Mouse (Mus musculus): Measurements from ENCODE around the gene Aph1a. TPM values are rescaled to one million over a fixed set of nuclear protein-coding genes. Genes with fewer than 3 reads are reported as not detected.
A peak's percentile ranks its signal among the peaks of the same experiment; 100 is the strongest.

The Aph1a gene
- polyA plus RNA-seq, 1 experiment from 2014 or later = 35.8 TPM

DNA sequence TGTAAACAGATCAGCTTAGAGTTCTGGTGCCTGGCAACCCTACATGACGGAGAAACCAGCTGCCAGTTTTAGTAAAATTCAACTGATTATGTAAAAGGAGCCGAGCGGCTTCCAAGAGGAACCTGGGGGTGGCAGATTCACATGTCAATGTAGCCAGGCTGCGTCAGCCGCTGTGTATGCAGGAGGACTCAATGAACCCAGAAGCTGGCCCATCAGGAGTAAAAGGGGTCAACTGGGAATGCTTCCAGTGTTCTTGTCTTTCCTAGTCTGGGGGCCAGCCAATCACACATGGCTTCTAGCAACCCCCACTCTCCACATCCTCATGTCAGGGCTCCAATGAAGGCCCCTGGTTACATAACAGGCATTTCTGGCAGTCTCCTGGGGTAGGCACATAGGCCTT lies 28.7 kb upstream of the Aph1a start:
- WGBS = 83% methylated on average over 5 of the region's 5 CpGs
- Histone ChIP-seq H3K4me2 (no peak overlapping the region), H3K36me3 (peaks cover 35% of the 10 kb centered on the region; the same call in 1 of the 2 replicates), H3K27me3 (no peaks in the 10 kb centered on the region), H3K4me3 (no peak overlapping the region), H3K9ac (no peak overlapping the region), H3K9me3 (replicated peaks) (no peaks in the 10 kb centered on the region), H3K27ac (no peak overlapping the region), H3K4me1 (replicated peaks) (no peaks in the 10 kb centered on the region)
- no peak for ATAC-seq (replicated peaks; ENCODE audit: insufficient number of reproducible peaks, insufficient read depth, low FRiP score, low read depth)

- Histone ChIP-seq H3K4me3 (no peak overlapping the region), H3K4me2 (no peak overlapping the region), H3K27me3 (no peaks in the 10 kb centered on the region), H3K9me3 (replicated peaks) (no peaks in the 10 kb centered on the region), H3K27ac (no peak overlapping the region), H3K36me3 (peaks cover 35% of the 10 kb centered on the region; the same call in 1 of the 2 replicates), H3K4me1 (replicated peaks) (peaks cover 3% of the 10 kb centered on the region; the same call in 1 of the 2 replicates), H3K9ac (no peak overlapping the region)
- ATAC-seq (replicated peaks; ENCODE audit: insufficient number of reproducible peaks, insufficient read depth, low FRiP score, low read depth) = no peak
- 90% methylated on average over 20 of the region's 20 CpGs for WGBS
Observed at GRCm38 (mm10) chr3:95865571-95865970, 28.2 kb upstream of the Aph1a start.

DNA sequence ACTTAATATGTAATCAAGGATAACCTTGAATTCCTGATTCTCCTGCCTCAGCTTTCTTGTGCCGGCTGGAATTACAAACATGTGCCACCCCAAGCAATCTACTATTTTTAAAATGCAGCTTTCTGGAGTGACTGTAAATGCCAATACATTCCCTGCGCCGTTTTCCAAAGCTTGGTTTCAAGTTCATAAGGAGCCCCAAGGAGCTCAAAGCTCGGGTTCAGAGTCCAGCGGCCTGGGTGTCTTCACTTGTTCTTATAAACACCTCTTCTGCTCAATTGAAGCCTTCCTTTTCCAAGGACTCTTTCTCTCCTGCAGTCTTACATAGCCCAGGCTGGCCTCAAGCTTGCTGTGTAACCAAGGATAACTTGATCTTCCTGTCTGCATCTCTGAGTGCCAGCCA lies 27.7 kb upstream of the Aph1a start:
- peaks cover 5% of the 10 kb centered on the region; the same call in 1 of the 2 replicates for H3K4me1 ChIP-seq (replicated peaks)
- no peaks in the 10 kb centered on the region for H3K27me3 ChIP-seq
- no peak overlapping the region for H3K27ac ChIP-seq
- no peak overlapping the region for H3K4me3 ChIP-seq
- H3K36me3 ChIP-seq = peaks cover 35% of the 10 kb centered on the region; the same call in 1 of the 2 replicates
- no peak overlapping the region for H3K9ac ChIP-seq
- WGBS = 87% methylated on average over 5 of the region's 5 CpGs
- H3K9me3 ChIP-seq (replicated peaks) = no peaks in the 10 kb centered on the region
- no peak for ATAC-seq (replicated peaks; ENCODE audit: insufficient number of reproducible peaks, insufficient read depth, low FRiP score, low read depth)
- H3K4me2 ChIP-seq = no peak overlapping the region

DNA sequence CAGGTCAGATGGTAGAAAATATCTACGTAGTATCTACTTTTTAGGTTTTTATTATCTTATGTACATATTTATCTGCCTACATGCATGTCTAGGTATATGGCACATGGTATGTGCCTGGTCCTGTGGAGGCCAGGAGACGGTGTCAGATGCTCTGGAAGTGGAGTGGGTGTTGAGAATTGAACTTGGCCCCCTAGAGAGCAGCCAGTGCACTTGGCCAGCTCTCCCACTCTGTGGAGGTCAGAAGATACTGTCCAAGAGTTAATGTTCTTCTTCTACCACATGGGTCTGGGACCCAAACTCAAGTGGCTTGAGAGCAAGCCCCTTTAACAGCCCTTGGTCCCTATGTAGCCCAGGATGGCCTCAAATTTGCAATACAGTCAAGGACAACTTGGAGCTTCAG lies 26.4 kb upstream of the Aph1a start:
- Histone ChIP-seq H3K4me3 (no peak overlapping the region), H3K27me3 (no peaks in the 10 kb centered on the region), H3K36me3 (peaks cover 35% of the 10 kb centered on the region; the same call in 1 of the 2 replicates), H3K9me3 (replicated peaks) (no peaks in the 10 kb centered on the region), H3K4me2 (no peak overlapping the region), H3K4me1 (replicated peaks) (peaks cover 9% of the 10 kb centered on the region), H3K9ac (no peak overlapping the region), H3K27ac (no peak overlapping the region)
- ATAC-seq (replicated peaks; ENCODE audit: insufficient number of reproducible peaks, insufficient read depth, low FRiP score, low read depth) = no peak
- WGBS = 79% methylated on average over 2 of the region's 2 CpGs

DNA sequence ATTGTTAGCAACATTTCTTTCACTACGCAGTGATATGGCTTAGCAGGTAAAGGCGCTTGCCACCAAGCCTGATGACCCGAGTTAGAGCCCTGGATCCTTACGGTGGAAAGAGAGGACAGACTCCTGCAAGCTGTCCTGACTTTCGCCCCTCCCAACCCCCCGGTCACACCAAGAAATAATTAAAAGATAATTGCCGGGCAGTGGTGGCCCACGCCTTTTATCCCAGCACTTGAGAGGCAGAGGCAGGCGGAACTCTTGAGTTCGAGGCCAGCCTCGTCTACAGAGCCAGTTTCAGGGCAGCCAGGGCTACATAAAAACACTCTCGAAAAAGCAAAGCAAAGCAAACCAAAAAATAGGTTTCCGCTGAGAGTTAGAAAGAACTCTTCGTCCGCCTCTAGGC lies 22.8 kb upstream of the Aph1a start:
- Histone ChIP-seq H3K4me3 (peak overlapping the region; percentile 72), H3K4me1 (replicated peaks) (peaks cover 10% of the 10 kb centered on the region), H3K27me3 (no peaks in the 10 kb centered on the region), H3K9ac (peak overlapping the region; percentile 82), H3K27ac (peak overlapping the region; percentile 95), H3K4me2 (peak overlapping the region; percentile 64), H3K36me3 (peaks cover 17% of the 10 kb centered on the region; the same call in 1 of the 2 replicates), H3K9me3 (replicated peaks) (no peaks in the 10 kb centered on the region)
- ATAC-seq (replicated peaks; ENCODE audit: insufficient number of reproducible peaks, insufficient read depth, low FRiP score, low read depth) = no peak
- WGBS = 4% methylated on average over 15 of the region's 15 CpGs

GRCm38 (mm10) chr3:95871392-95871867 lies 22.3 kb upstream of the Aph1a start, which contains the start of gene Mrps21:
Gene Mrps21, minus strand, starts transcription at chr3:95871519.
- Histone ChIP-seq H3K27ac (peak within 1 kb of the TSS; percentile 95), H3K4me1 (replicated peaks) (peaks cover 10% of the 10 kb centered on the region), H3K9ac (peak within 1 kb of the TSS; percentile 82), H3K36me3 (peaks cover 17% of the 10 kb centered on the region; the same call in 1 of the 2 replicates), H3K4me2 (peak within 1 kb of the TSS; percentile 64), H3K4me3 (peak within 1 kb of the TSS; percentile 72), H3K9me3 (replicated peaks) (no peaks in the 10 kb centered on the region), H3K27me3 (no peaks in the 10 kb centered on the region)
- peak; percentile 94 for ATAC-seq (replicated peaks; ENCODE audit: insufficient number of reproducible peaks, insufficient read depth, low FRiP score, low read depth)
- under 1% methylated on average over 33 of the region's 33 CpGs for WGBS

DNA sequence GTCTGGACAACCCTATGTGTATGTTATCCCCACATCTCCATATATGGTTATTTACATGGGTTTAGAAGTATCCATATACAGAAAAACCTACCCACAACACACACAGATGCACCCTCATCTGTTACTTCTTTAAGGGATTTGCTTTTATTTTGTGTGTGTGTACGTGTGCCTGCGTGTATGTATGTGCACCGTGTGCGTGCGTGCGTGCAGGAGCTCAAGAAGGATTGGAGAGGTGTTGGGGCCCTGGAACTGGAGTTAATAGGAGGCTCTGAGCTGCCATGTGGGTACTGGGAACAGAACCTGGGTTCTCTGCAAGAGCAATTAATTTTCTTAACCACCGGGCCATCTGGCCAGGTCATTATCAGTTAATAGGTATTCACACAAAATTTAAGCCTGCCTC lies 21.7 kb upstream of the Aph1a start:
- H3K27me3 ChIP-seq = no peaks in the 10 kb centered on the region
- WGBS = 48% methylated on average over 7 of the region's 7 CpGs

GRCm38 (mm10) chr3:95879063-95879462 lies 14.7 kb upstream of the Aph1a start:
- H3K4me2 ChIP-seq = no peak overlapping the region
- ATAC-seq (replicated peaks; ENCODE audit: insufficient number of reproducible peaks, insufficient read depth, low FRiP score, low read depth) = no peak
- no peaks in the 10 kb centered on the region for H3K9me3 ChIP-seq (replicated peaks)
- H3K9ac ChIP-seq = no peak overlapping the region
- no peak overlapping the region for H3K27ac ChIP-seq
- WGBS = 85% methylated on average over 4 of the region's 4 CpGs
- peaks cover 17% of the 10 kb centered on the region for H3K4me1 ChIP-seq (replicated peaks)
- H3K36me3 ChIP-seq = 0 out of 2 replicates have a peak, but pooled peaks cover 1% of the 10 kb centered on the region
- H3K27me3 ChIP-seq = no peaks in the 10 kb centered on the region
- H3K4me3 ChIP-seq = no peak overlapping the region

More for the DNA sequence above, 21.7 kb upstream of the Aph1a start:
- Histone ChIP-seq H3K36me3 (peaks cover 17% of the 10 kb centered on the region; the same call in 1 of the 2 replicates), H3K4me3 (peak overlapping the region; percentile 72), H3K4me2 (peak overlapping the region; percentile 64), H3K9ac (peak overlapping the region; percentile 82), H3K27ac (peak overlapping the region; percentile 95), H3K9me3 (replicated peaks) (no peaks in the 10 kb centered on the region), H3K4me1 (replicated peaks) (peaks cover 10% of the 10 kb centered on the region)
- ATAC-seq (replicated peaks; ENCODE audit: insufficient number of reproducible peaks, insufficient read depth, low FRiP score, low read depth) = no peak

- Histone ChIP-seq H3K4me1 (replicated peaks) (peaks cover 17% of the 10 kb centered on the region), H3K9me3 (replicated peaks) (no peaks in the 10 kb centered on the region), H3K27ac (peak within 1 kb of the TSS; percentile 52), H3K4me2 (peak within 1 kb of the TSS; percentile 99), H3K27me3 (no peaks in the 10 kb centered on the region), H3K9ac (peak within 1 kb of the TSS; percentile 43), H3K36me3 (peaks cover 12% of the 10 kb centered on the region; the same call in 1 of the 2 replicates), H3K4me3 (peak within 1 kb of the TSS; percentile 56)
- peak; percentile 98 for ATAC-seq (replicated peaks; ENCODE audit: insufficient number of reproducible peaks, insufficient read depth, low FRiP score, low read depth)
- WGBS = under 1% methylated on average over 61 of the region's 66 CpGs
Observed at GRCm38 (mm10) chr3:95881979-95882815, 11.6 kb upstream of the Aph1a start, which contains the start of gene Ciart. Gene Ciart, minus strand, starts transcription at chr3:95882251.

- H3K36me3 ChIP-seq = peaks cover 12% of the 10 kb centered on the region; the same call in 1 of the 2 replicates
- ATAC-seq (replicated peaks; ENCODE audit: insufficient number of reproducible peaks, insufficient read depth, low FRiP score, low read depth) = no peak; the same call in 1 of the 2 replicates
- 1% methylated on average over 24 of the region's 24 CpGs for WGBS
- H3K27me3 ChIP-seq = no peaks in the 10 kb centered on the region
- no peaks in the 10 kb centered on the region for H3K9me3 ChIP-seq (replicated peaks)
- H3K4me2 ChIP-seq = peak overlapping the region; percentile 99
- peak overlapping the region; percentile 43 for H3K9ac ChIP-seq
- H3K4me1 ChIP-seq (replicated peaks) = peaks cover 17% of the 10 kb centered on the region
- H3K4me3 ChIP-seq = peak overlapping the region; percentile 56
- peak overlapping the region; percentile 52 for H3K27ac ChIP-seq
Observed at GRCm38 (mm10) chr3:95882816-95883425, 10.8 kb upstream of the Aph1a start.

- Histone ChIP-seq H3K9ac (no peak overlapping the region), H3K4me3 (no peak overlapping the region), H3K27me3 (no peaks in the 10 kb centered on the region), H3K9me3 (replicated peaks) (no peaks in the 10 kb centered on the region), H3K4me1 (replicated peaks) (peaks cover 17% of the 10 kb centered on the region), H3K4me2 (no peak overlapping the region), H3K27ac (no peak overlapping the region), H3K36me3 (peaks cover 17% of the 10 kb centered on the region)
- no peak for ATAC-seq (replicated peaks; ENCODE audit: insufficient number of reproducible peaks, insufficient read depth, low FRiP score, low read depth)
- WGBS = 79% methylated on average over 5 of the region's 5 CpGs
Observed at GRCm38 (mm10) chr3:95884400-95884799, 9.4 kb upstream of the Aph1a start.
